Comparison of ENCODE assay signal across 32 mouse cellular contexts in the genomic region with DNA sequence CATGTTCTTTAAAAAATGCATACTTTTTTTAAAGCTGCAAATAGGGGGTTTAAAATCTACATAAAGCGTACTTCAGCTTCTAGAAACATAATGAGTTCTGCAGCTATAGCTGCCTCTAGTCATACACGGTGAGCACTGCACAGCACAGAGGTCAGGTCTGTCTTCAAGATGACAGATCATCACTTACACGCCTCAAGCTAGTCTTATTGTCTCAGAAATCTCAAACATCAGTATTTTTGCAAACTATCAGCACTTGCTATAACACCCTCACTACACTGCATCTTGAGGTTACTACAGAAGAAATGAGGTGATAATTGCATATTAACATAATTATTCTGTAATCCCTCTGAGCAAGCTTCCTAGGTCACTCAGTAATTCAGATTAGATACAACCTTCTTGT. TPM values are rescaled to one million over a fixed set of nuclear protein-coding genes. Genes with fewer than 3 reads are reported as not detected.
DNase-seq lines count a peak whose midpoint lies in the region; ATAC-seq lines count a peak whose summit lies in the region.
"Had no signal": no experiment of that assay in that cellular context is flagged by ENCODE, and none has a peak within 500 bp of the region (broad histone marks: within the 10 kb centered on the region; RNA-seq: fewer than 3 reads in every experiment).

No protein-coding gene starts in this region.

- no peak overlapping the region for H3K4me2 ChIP-seq in hindbrain, embryonic 16.5 days (ENCODE audit: low read length)
- H3K4me2 ChIP-seq in hindbrain, embryonic 14.5 days (replicated peaks) = no peak overlapping the region
- no peak overlapping the region for H3K4me2 ChIP-seq in midbrain, embryonic 16.5 days (ENCODE audit: low read length)
- no peak overlapping the region for H3K4me2 ChIP-seq in midbrain, embryonic 11.5 days
- H3K4me2 ChIP-seq in forebrain, embryonic 14.5 days (ENCODE audit: low read length) = no peak overlapping the region
- H3K4me2 ChIP-seq: embryonic facial prominence, embryonic 13.5 days; heart, embryonic 13.5 days; hindbrain, embryonic 15.5 days; intestine, embryonic 15.5 days had no signal

- H3K27ac ChIP-seq in hindbrain, embryonic 16.5 days (ENCODE audit: low read depth, low read length) = no peak overlapping the region
- H3K27ac ChIP-seq in hindbrain, embryonic 14.5 days = no peak overlapping the region
- H3K27ac ChIP-seq in midbrain, embryonic 16.5 days (ENCODE audit: low read length) = no peak overlapping the region
- H3K27ac ChIP-seq in midbrain, embryonic 11.5 days (ENCODE audit: low read depth, low read length) = no peak overlapping the region
- no peak overlapping the region for H3K27ac ChIP-seq in forebrain, embryonic 14.5 days (ENCODE audit: low read depth, low read length)
- H3K27ac ChIP-seq: embryonic facial prominence, embryonic 10.5 days; embryonic facial prominence, embryonic 13.5 days; gastrocnemius, adult 2 months; heart, embryonic 13.5 days; hindbrain, embryonic 15.5 days; intestine, embryonic 15.5 days had no signal

- H3K27me3 ChIP-seq in hindbrain, embryonic 16.5 days (replicated peaks; ENCODE audit: control insufficient read depth, insufficient read depth, low read length) = no peaks in the 10 kb centered on the region
- no peaks in the 10 kb centered on the region for H3K27me3 ChIP-seq in hindbrain, embryonic 14.5 days (ENCODE audit: control insufficient read depth, insufficient read depth, low read length)
- no peaks in the 10 kb centered on the region for H3K27me3 ChIP-seq in midbrain, embryonic 16.5 days (ENCODE audit: control insufficient read depth, insufficient read depth, low read depth, low read length)
- H3K27me3 ChIP-seq in midbrain, embryonic 11.5 days (ENCODE audit: control insufficient read depth, insufficient read depth, low read length) = no peaks in the 10 kb centered on the region
- H3K27me3 ChIP-seq in forebrain, embryonic 14.5 days (replicated peaks; ENCODE audit: control insufficient read depth, insufficient read depth, low read length) = no peaks in the 10 kb centered on the region
- H3K27me3 ChIP-seq: embryonic facial prominence, embryonic 13.5 days; heart, embryonic 13.5 days; hindbrain, embryonic 15.5 days; intestine, embryonic 15.5 days had no signal

- ATAC-seq in hindbrain, embryonic 16.5 days = peak; percentile 17; the same call in 1 of the 2 replicates
- ATAC-seq in hindbrain, embryonic 14.5 days (ENCODE audit: low FRiP score) = no peak
- 0 out of 2 replicates have a peak, but pooled peaks have one; percentile 42 for ATAC-seq in midbrain, embryonic 16.5 days
- ATAC-seq in midbrain, embryonic 11.5 days (ENCODE audit: low FRiP score) = no peak
- ATAC-seq in forebrain, embryonic 14.5 days = peak; percentile 57; the same call in 1 of the 2 replicates
- ATAC-seq: CD4-positive, CD25-positive, alpha-beta regulatory T cell, adult 4 months; intestine, embryonic 15.5 days had no signal

- H3K36me3 ChIP-seq in hindbrain, embryonic 16.5 days (ENCODE audit: control insufficient read depth, insufficient read depth, low read length) = peaks cover 7% of the 10 kb centered on the region; the same call in 1 of the 2 replicates
- H3K36me3 ChIP-seq in hindbrain, embryonic 14.5 days (replicated peaks; ENCODE audit: control insufficient read depth, insufficient read depth) = peaks cover 14% of the 10 kb centered on the region
- H3K36me3 ChIP-seq in midbrain, embryonic 16.5 days (ENCODE audit: control insufficient read depth, insufficient read depth, low read length) = peaks cover 11% of the 10 kb centered on the region
- H3K36me3 ChIP-seq in midbrain, embryonic 11.5 days (ENCODE audit: control insufficient read depth, insufficient read depth, low read length) = peaks cover 2% of the 10 kb centered on the region
- H3K36me3 ChIP-seq in forebrain, embryonic 14.5 days (ENCODE audit: control insufficient read depth, insufficient read depth, low read length) = peaks cover 19% of the 10 kb centered on the region

- no peak for DNase-seq in hindbrain, embryonic 14.5 days (ENCODE audit: low spot score)
- DNase-seq in midbrain, embryonic 11.5 days (ENCODE audit: low spot score, missing footprints) = no peak
- DNase-seq in forebrain, embryonic 14.5 days (ENCODE audit: low spot score) = peak; percentile 54
- no peak for DNase-seq in spleen, adult 12 weeks (ENCODE audit: low spot score)
- no peak for DNase-seq in heart, adult 11 months
- DNase-seq: adrenal gland, adult 2 months; adrenal gland, postnatal 14 days; cerebellum, adult 11-12 months; cerebellum, adult 8-10 months; cerebellum, postnatal 10 days; cerebellum, postnatal 36 days; embryo, embryonic 11 days; gastrocnemius, adult 2 months; gastrocnemius, postnatal 14 days; heart, adult 18-20 months; heart, postnatal 14 days; heart, postnatal 4 days; kidney, adult 11 months had no signal

- no peak overlapping the region for H3K9ac ChIP-seq in hindbrain, embryonic 16.5 days (ENCODE audit: low read depth, low read length)
- H3K9ac ChIP-seq in hindbrain, embryonic 14.5 days = no peak overlapping the region
- no peak overlapping the region for H3K9ac ChIP-seq in midbrain, embryonic 16.5 days (ENCODE audit: low read depth, low read length)
- no peak overlapping the region for H3K9ac ChIP-seq in midbrain, embryonic 11.5 days (ENCODE audit: low read length)
- no peak overlapping the region for H3K9ac ChIP-seq in forebrain, embryonic 14.5 days (ENCODE audit: low read length)
- H3K9ac ChIP-seq: embryonic facial prominence, embryonic 13.5 days; heart, embryonic 13.5 days; hindbrain, embryonic 15.5 days; intestine, embryonic 15.5 days had no signal

- 69% methylated on average over 3 of the region's 3 CpGs for WGBS in hindbrain, embryonic 16.5 days
- WGBS in hindbrain, embryonic 14.5 days = 64% methylated on average over 3 of the region's 3 CpGs
- 58% methylated on average over 3 of the region's 3 CpGs for WGBS in midbrain, embryonic 16.5 days
- WGBS in midbrain, embryonic 11.5 days = 88% methylated on average over 3 of the region's 3 CpGs
- 59% methylated on average over 3 of the region's 3 CpGs for WGBS in forebrain, embryonic 14.5 days

- H3K9me3 ChIP-seq in hindbrain, embryonic 16.5 days (ENCODE audit: control insufficient read depth, low read length) = no peaks in the 10 kb centered on the region
- no peaks in the 10 kb centered on the region for H3K9me3 ChIP-seq in hindbrain, embryonic 14.5 days (ENCODE audit: control insufficient read depth, low read length)
- H3K9me3 ChIP-seq in midbrain, embryonic 16.5 days (replicated peaks; ENCODE audit: control insufficient read depth, low read length, poor library complexity, severe bottlenecking) = no peaks in the 10 kb centered on the region
- H3K9me3 ChIP-seq in midbrain, embryonic 11.5 days (ENCODE audit: control insufficient read depth, low read length) = no peaks in the 10 kb centered on the region
- H3K9me3 ChIP-seq in forebrain, embryonic 14.5 days (replicated peaks; ENCODE audit: control insufficient read depth, low read length) = no peaks in the 10 kb centered on the region
- H3K9me3 ChIP-seq: embryonic facial prominence, embryonic 10.5 days; embryonic facial prominence, embryonic 13.5 days; heart, embryonic 13.5 days; hindbrain, embryonic 15.5 days; intestine, embryonic 15.5 days had no signal

- no peak overlapping the region for H3K4me3 ChIP-seq in hindbrain, embryonic 16.5 days (ENCODE audit: low read length)
- H3K4me3 ChIP-seq in hindbrain, embryonic 14.5 days (replicated peaks; ENCODE audit: low read length) = no peak overlapping the region
- H3K4me3 ChIP-seq in midbrain, embryonic 16.5 days (ENCODE audit: low read depth, low read length) = no peak overlapping the region
- no peak overlapping the region for H3K4me3 ChIP-seq in midbrain, embryonic 11.5 days (ENCODE audit: low read depth, low read length)
- H3K4me3 ChIP-seq in forebrain, embryonic 14.5 days (ENCODE audit: low read depth, low read length) = no peak overlapping the region
- H3K4me3 ChIP-seq: embryonic facial prominence, embryonic 10.5 days; embryonic facial prominence, embryonic 13.5 days; erythroblast, embryonic 14.5 days; gastrocnemius, adult 2 months; heart, embryonic 13.5 days; hindbrain, embryonic 15.5 days; intestine, embryonic 15.5 days had no signal

- 0 out of 2 replicates have a peak, but pooled peaks cover 2% of the 10 kb centered on the region for H3K4me1 ChIP-seq in hindbrain, embryonic 16.5 days (ENCODE audit: control insufficient read depth, insufficient read depth, low read depth, low read length)
- H3K4me1 ChIP-seq in hindbrain, embryonic 14.5 days (replicated peaks; ENCODE audit: control insufficient read depth, insufficient read depth, low read length) = peaks cover 7% of the 10 kb centered on the region
- peaks cover 2% of the 10 kb centered on the region; the same call in 1 of the 2 replicates for H3K4me1 ChIP-seq in midbrain, embryonic 16.5 days (ENCODE audit: control insufficient read depth, insufficient read depth, low read length)
- 0 out of 2 replicates have a peak, but pooled peaks cover 2% of the 10 kb centered on the region for H3K4me1 ChIP-seq in midbrain, embryonic 11.5 days (ENCODE audit: control insufficient read depth, insufficient read depth, low read length)
- H3K4me1 ChIP-seq in forebrain, embryonic 14.5 days (ENCODE audit: control insufficient read depth, insufficient read depth, low read length) = peaks cover 3% of the 10 kb centered on the region; the same call in 1 of the 2 replicates
- H3K4me1 ChIP-seq: embryonic facial prominence, embryonic 10.5 days; embryonic facial prominence, embryonic 13.5 days; intestine, embryonic 15.5 days had no signal

RNA-seq across cellular contexts. Expression of a gene that starts 33.0 kb away (rescaled TPM):
- polyA plus RNA-seq in hindbrain, embryonic 16.5 days (2015; fragmentation: Nextera tagmentation; extraction: Ambion mirVana) = not detected in 2 replicates
- not detected in 2 replicates for polyA plus RNA-seq in hindbrain, embryonic 14.5 days (2014; fragmentation: Nextera tagmentation; extraction: Ambion mirVana)
- polyA plus RNA-seq in midbrain, embryonic 16.5 days (2015; fragmentation: Nextera tagmentation; extraction: Ambion mirVana) = not detected in 2 replicates
- not detected in 2 replicates for polyA plus RNA-seq in midbrain, embryonic 11.5 days (2014; fragmentation: Nextera tagmentation; extraction: Ambion mirVana)
- not detected in 2 replicates for polyA plus RNA-seq in forebrain, embryonic 14.5 days (2014; fragmentation: Nextera tagmentation; extraction: Ambion mirVana)
- polyA plus RNA-seq: adrenal gland, adult 2 months; C2C12; CD4-positive, CD25-positive, alpha-beta regulatory T cell, adult 4 months; cortical plate, adult 2 months; embryonic facial prominence, embryonic 10.5 days; embryonic facial prominence, embryonic 13.5 days; erythroblast, embryonic 14.5 days; frontal cortex, adult 2 months; heart, embryonic 13.5 days; heart, embryonic 16.5 days; hindbrain, embryonic 11.5 days; hindbrain, embryonic 15.5 days; intestine, embryonic 15.5 days had no signal

RNA-seq across cellular contexts. Expression of a gene that starts 55.2 kb away (rescaled TPM):
- 54.5 and 55.5 TPM in 2 replicates for polyA plus RNA-seq in hindbrain, embryonic 16.5 days (2015; fragmentation: Nextera tagmentation; extraction: Ambion mirVana)
- polyA plus RNA-seq in hindbrain, embryonic 14.5 days (2014; fragmentation: Nextera tagmentation; extraction: Ambion mirVana) = 88.8 and 104 TPM in 2 replicates
- polyA plus RNA-seq in midbrain, embryonic 16.5 days (2015; fragmentation: Nextera tagmentation; extraction: Ambion mirVana) = 64.7 and 73.4 TPM in 2 replicates
- 77.6 and 89.9 TPM in 2 replicates for polyA plus RNA-seq in midbrain, embryonic 11.5 days (2014; fragmentation: Nextera tagmentation; extraction: Ambion mirVana)
- polyA plus RNA-seq in forebrain, embryonic 14.5 days (2014; fragmentation: Nextera tagmentation; extraction: Ambion mirVana) = 106 and 110 TPM in 2 replicates

Comparison
In these comparisons a context has a peak if more than half of its experiments do, and no peak if none do; other contexts are left out.
1. ATAC-seq: peak in hindbrain, embryonic 16.5 days (single experiment), midbrain, embryonic 16.5 days (single experiment) and forebrain, embryonic 14.5 days (single experiment); none in hindbrain, embryonic 14.5 days (single experiment) and midbrain, embryonic 11.5 days (single experiment).